ENCODE assay signal across 31 mouse cellular contexts in genomic region chr13:19356120-19356519, GRCm38 (mm10). TPM values are rescaled to one million over a fixed set of nuclear protein-coding genes. Genes with fewer than 3 reads are reported as not detected.
A peak's percentile ranks its signal among the peaks of the same experiment; 100 is the strongest.
DNase-seq lines count a peak whose midpoint lies in the region; ATAC-seq and TF ChIP-seq lines count a peak whose summit lies in the region.
"Had no signal": no experiment of that assay in that cellular context is flagged by ENCODE, and none has a peak within 500 bp of the region (broad histone marks: within the 10 kb centered on the region; RNA-seq: fewer than 3 reads in every experiment).

No protein-coding gene starts in this region.

- 0 out of 2 replicates have a peak, but pooled peaks cover 2% of the 10 kb centered on the region for H3K4me1 ChIP-seq in midbrain, embryonic 16.5 days (ENCODE audit: control insufficient read depth, insufficient read depth, low read length)
- H3K4me1 ChIP-seq in midbrain, embryonic 15.5 days, result no peaks in the 10 kb centered on the region
- no peaks in the 10 kb centered on the region for H3K4me1 ChIP-seq in stomach, postnatal 0 days (replicated peaks; ENCODE audit: control insufficient read depth, insufficient read depth)
- H3K4me1 ChIP-seq: embryonic facial prominence, embryonic 13.5 days; limb, embryonic 10.5 days; limb, embryonic 15.5 days had no signal

- peaks cover 19% of the 10 kb centered on the region for H3K36me3 ChIP-seq in midbrain, embryonic 16.5 days (ENCODE audit: control insufficient read depth, insufficient read depth, low read length)
- H3K36me3 ChIP-seq in midbrain, embryonic 15.5 days (replicated peaks), result peaks cover 18% of the 10 kb centered on the region
- peaks cover 12% of the 10 kb centered on the region for H3K36me3 ChIP-seq in stomach, postnatal 0 days (ENCODE audit: control insufficient read depth, insufficient read depth, low read length)

- H3K27ac ChIP-seq in midbrain, embryonic 16.5 days (ENCODE audit: low read length), result no peak overlapping the region
- no peak overlapping the region for H3K27ac ChIP-seq in midbrain, embryonic 15.5 days
- no peak overlapping the region for H3K27ac ChIP-seq in stomach, postnatal 0 days (replicated peaks)
- H3K27ac ChIP-seq: embryonic facial prominence, embryonic 13.5 days; forebrain, embryonic 10.5 days; forebrain, embryonic 15.5 days; gastrocnemius, adult 2 months; kidney, postnatal 0 days; limb, embryonic 10.5 days; limb, embryonic 15.5 days; liver, embryonic 14.5 days; macrophage; neural tube, embryonic 13.5 days had no signal

- H3K9ac ChIP-seq in midbrain, embryonic 16.5 days (ENCODE audit: low read depth, low read length), result no peak overlapping the region
- H3K9ac ChIP-seq in midbrain, embryonic 15.5 days, result no peak overlapping the region
- no peak overlapping the region for H3K9ac ChIP-seq in stomach, postnatal 0 days (ENCODE audit: low read length)
- H3K9ac ChIP-seq: embryonic facial prominence, embryonic 13.5 days; forebrain, embryonic 15.5 days; limb, embryonic 15.5 days; liver, embryonic 14.5 days; neural tube, embryonic 13.5 days had no signal

- H3K27me3 ChIP-seq in midbrain, embryonic 16.5 days (ENCODE audit: control insufficient read depth, insufficient read depth, low read depth, low read length), result no peaks in the 10 kb centered on the region
- no peaks in the 10 kb centered on the region for H3K27me3 ChIP-seq in midbrain, embryonic 15.5 days (replicated peaks)
- no peaks in the 10 kb centered on the region for H3K27me3 ChIP-seq in stomach, postnatal 0 days (ENCODE audit: control insufficient read depth, insufficient read depth, low read length)
- H3K27me3 ChIP-seq: embryonic facial prominence, embryonic 13.5 days; forebrain, embryonic 15.5 days; limb, embryonic 15.5 days; neural tube, embryonic 13.5 days; Patski had no signal

- ATAC-seq in midbrain, embryonic 16.5 days, result peak; percentile 29; the same call in 1 of the 2 replicates
- no peak for ATAC-seq in midbrain, embryonic 15.5 days (replicated peaks)
- ATAC-seq in CD4-positive, CD25-positive, alpha-beta regulatory T cell, adult 4 months, result peak; percentile 56
- peak; percentile 67 for ATAC-seq in inflammation-experienced regulatory T-cells, adult 6 months
- no peak for ATAC-seq in stomach, postnatal 0 days (ENCODE audit: low FRiP score, low TSS enrichment)
- ATAC-seq: intestine, embryonic 16.5 days; Patski had no signal

- no peaks in the 10 kb centered on the region for H3K9me3 ChIP-seq in midbrain, embryonic 16.5 days (replicated peaks; ENCODE audit: control insufficient read depth, low read length, poor library complexity, severe bottlenecking)
- H3K9me3 ChIP-seq in midbrain, embryonic 15.5 days, result no peaks in the 10 kb centered on the region
- H3K9me3 ChIP-seq in stomach, postnatal 0 days (ENCODE audit: control insufficient read depth, low read length), result no peaks in the 10 kb centered on the region
- H3K9me3 ChIP-seq: embryonic facial prominence, embryonic 13.5 days; forebrain, embryonic 10.5 days; forebrain, embryonic 15.5 days; limb, embryonic 10.5 days; limb, embryonic 15.5 days; neural tube, embryonic 13.5 days had no signal

- no peak for TF ChIP-seq EP300 in stomach, postnatal 0 days (optimal IDR thresholded peaks at IDR 0.05)

- no peak overlapping the region for H3K4me3 ChIP-seq in midbrain, embryonic 16.5 days (ENCODE audit: low read depth, low read length)
- H3K4me3 ChIP-seq in midbrain, embryonic 15.5 days, result no peak overlapping the region
- H3K4me3 ChIP-seq in stomach, postnatal 0 days (ENCODE audit: low read depth, low read length), result no peak overlapping the region
- H3K4me3 ChIP-seq: embryonic facial prominence, embryonic 13.5 days; forebrain, embryonic 10.5 days; forebrain, embryonic 15.5 days; gastrocnemius, adult 2 months; limb, embryonic 10.5 days; limb, embryonic 15.5 days; neural tube, embryonic 13.5 days had no signal

- H3K4me2 ChIP-seq in midbrain, embryonic 16.5 days (ENCODE audit: low read length), result no peak overlapping the region
- H3K4me2 ChIP-seq in midbrain, embryonic 15.5 days, result no peak overlapping the region
- no peak overlapping the region for H3K4me2 ChIP-seq in stomach, postnatal 0 days (replicated peaks; ENCODE audit: low read depth)
- H3K4me2 ChIP-seq: embryonic facial prominence, embryonic 13.5 days; forebrain, embryonic 15.5 days; heart, embryonic 11.5 days; limb, embryonic 15.5 days; midbrain, embryonic 11.5 days; neural tube, embryonic 13.5 days had no signal

- DNase-seq in stomach, postnatal 0 days (ENCODE audit: low spot score), result no peak
- no peak for DNase-seq in right cerebral cortex, postnatal 10 days (ENCODE audit: low spot score in 2 of 2)
- DNase-seq in frontal cortex, postnatal 10 days (ENCODE audit: low spot score in 2 of 2), result no peak
- DNase-seq: adrenal gland, postnatal 25 days; B cell, adult 2 months; cerebellum, adult 11-12 months; cerebellum, adult 9-11 months; gastrocnemius, adult 2 months; gastrocnemius, postnatal 36 days; heart, postnatal 10 days; kidney, adult 8-10 months; kidney, postnatal 4 days; lung, adult 2 months; lung, postnatal 10 days had no signal

- TF ChIP-seq CTCF in stomach, postnatal 0 days (IDR thresholded peaks at IDR 0.05; ENCODE audit: low read depth), result no peak

- WGBS in midbrain, embryonic 16.5 days, result 54% methylated on average over 7 of the region's 7 CpGs
- 62% methylated on average over 7 of the region's 7 CpGs for WGBS in midbrain, embryonic 15.5 days
- 78% methylated on average over 7 of the region's 7 CpGs for WGBS in stomach, postnatal 0 days

RNA-seq across cellular contexts. Expression of gene Stard3nl, which starts 39.5 kb away (rescaled TPM):
- 223 and 230 TPM in 2 replicates for polyA plus RNA-seq in midbrain, embryonic 16.5 days (2015; fragmentation: Nextera tagmentation; extraction: Ambion mirVana)
- 204 and 208 TPM in 2 replicates for polyA plus RNA-seq in midbrain, embryonic 15.5 days (2015; fragmentation: Nextera tagmentation; extraction: Ambion mirVana)
- polyA plus RNA-seq in CD4-positive, CD25-positive, alpha-beta regulatory T cell, adult 4 months (2017; shearing (Covaris generic)), result 10 to 100 TPM; 47.3 to 47.9 TPM
- polyA plus RNA-seq in inflammation-experienced regulatory T-cells, adult 6 months (2017; shearing (Covaris generic)), result 10 to 100 TPM; 46.1 to 97.6 (median 51.4) TPM
- polyA plus RNA-seq in stomach, postnatal 0 days (2015; fragmentation: Nextera tagmentation; extraction: Ambion mirVana), result 58.7 and 63.0 TPM in 2 replicates

Comparison
In these comparisons a context has a peak if more than half of its experiments do, and no peak if none do; other contexts are left out.
1. ATAC-seq: peak in midbrain, embryonic 16.5 days (single experiment), CD4-positive, CD25-positive, alpha-beta regulatory T cell, adult 4 months (single experiment) and inflammation-experienced regulatory T-cells, adult 6 months (single experiment); none in midbrain, embryonic 15.5 days (single experiment) and stomach, postnatal 0 days (single experiment).